Mouse (Mus musculus) granulocyte monocyte progenitor cell, adult 5-6 weeks (primary cell): ENCODE data around the gene Dgat2. TPM values are rescaled to one million over a fixed set of nuclear protein-coding genes. Genes with fewer than 3 reads are reported as not detected.

Experiments
- ATAC-seq: replicated peaks from 2 replicates; pipeline ENCODE4 v1.8.0; 2016; ENCODE audit warnings: mild to moderate bottlenecking, moderate TSS enrichment, inconsistent platforms; ENCODE audit not compliant: poor library complexity, severe bottlenecking
- total RNA-seq, 2 experiments: library from RNA; stranded (forward) in 1 of 2; stranded (reverse) in 1 of 2; fragments of 200-712, 200-1000 nt in 1 of 2; fragments of >200 nt in 1 of 2; fragmentation: Nextera tagmentation in 1 of 2; gene quantifications; 2 replicates each; pipeline ENCODE4 v1.2.3; 2014 to 2017

The Dgat2 gene
- total RNA-seq, 2 experiments from 2014 or later: 7.9 to 13.9 TPM

DNA sequence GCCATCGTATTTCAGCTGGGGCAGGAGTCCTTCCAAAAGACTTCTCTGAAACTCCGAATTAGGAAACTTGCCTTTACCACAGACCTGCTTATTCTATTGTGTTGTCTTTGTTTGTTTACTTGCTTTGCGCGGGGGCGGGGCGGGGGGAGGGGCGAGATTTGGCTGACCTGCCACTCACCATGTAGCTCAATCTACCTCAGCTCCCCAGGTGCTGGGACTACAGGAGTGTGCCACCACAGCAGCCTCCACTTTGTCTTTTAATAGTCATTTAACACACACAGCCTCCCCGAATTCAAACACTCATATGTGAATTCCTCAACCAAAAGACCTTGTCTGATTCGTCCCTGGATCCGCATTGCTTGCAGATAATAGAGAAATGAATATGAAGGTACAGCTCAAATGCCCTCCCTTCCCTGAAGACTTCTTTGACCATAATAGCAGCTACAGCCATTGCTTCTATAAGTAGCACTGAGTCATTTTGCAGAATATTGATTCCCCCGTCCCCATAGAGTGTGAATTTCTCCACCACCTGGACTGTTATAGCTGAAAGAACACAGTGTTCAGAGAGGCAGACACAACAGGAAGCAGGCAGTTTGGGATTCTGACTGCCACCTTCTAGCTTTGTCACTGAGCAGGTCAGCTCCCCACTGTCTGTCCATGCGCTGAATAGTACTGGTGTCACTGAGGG, 40.5 kb downstream of the Dgat2 start:
- no peak for ATAC-seq

DNA sequence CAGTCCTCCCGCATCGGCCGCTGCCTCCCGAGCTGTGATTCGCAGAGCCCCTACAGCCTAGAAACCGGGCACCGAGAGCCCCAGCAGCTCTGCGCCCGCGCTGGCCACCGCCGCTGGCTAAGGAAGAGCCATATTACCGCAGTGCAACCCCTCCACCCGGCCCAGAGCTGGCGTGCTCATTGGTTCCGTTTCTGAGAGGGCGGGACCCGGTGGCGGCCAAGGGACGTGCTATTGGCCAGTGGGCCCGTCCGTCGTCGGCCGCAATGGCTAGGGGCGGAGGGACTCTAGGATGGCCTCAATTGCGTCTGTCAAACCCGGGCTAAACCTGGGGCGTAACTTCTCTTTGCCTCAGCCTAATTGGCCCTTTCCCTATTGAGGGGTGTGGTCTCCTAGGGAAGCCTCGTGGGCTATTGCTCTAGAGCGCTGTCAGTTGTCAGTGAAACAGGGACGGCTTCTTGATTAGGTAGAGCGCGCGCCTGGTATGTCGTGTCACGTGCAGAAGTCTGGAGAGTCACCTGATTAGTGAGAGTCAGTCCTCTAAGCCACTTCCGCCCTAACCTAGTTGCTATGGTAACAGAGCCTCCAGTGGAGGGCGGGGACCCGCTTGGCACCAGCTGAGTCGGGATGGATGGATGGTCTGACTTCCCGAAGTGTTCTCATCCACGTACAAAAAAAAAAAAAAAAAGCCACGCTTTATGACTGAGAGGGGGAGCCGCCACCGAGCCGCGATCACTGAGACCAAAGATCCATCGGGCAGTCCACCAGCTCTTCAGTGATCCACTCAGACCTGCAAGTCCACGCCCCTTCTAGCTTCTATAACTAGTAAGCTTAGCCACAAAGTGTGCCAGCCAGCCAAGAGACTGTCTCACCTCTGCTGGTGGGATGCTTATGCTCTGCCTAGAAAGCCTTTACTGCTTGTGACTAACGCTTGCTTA, 41.3 kb downstream of the Dgat2 start, which contains the start of gene Uvrag:
Gene Uvrag (minus strand): TSS at position 158 of the 935 bp plus-strand sequence.
- ATAC-seq: peak; percentile 80

DNA sequence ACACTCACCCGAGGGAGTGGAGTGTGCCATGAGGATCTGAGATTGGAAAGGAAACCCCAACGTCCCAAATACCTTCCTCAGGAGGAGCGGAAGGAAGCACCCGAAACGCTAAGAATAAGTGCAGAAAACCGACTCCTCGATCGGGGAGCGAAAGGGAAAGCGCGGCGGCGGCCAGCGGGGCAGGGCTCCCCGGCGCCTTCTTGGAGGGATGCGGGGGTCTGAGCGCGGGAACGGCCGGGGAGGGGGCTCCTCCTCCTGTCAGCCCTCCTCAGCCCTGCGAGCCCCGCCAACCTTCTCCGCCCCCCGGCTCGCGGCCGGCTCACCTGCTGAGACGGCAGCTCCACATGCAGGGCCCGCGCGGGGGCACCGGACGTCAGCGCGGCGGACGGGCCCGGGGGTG, 42.0 kb downstream of the Dgat2 start:
- no peak for ATAC-seq

DNA sequence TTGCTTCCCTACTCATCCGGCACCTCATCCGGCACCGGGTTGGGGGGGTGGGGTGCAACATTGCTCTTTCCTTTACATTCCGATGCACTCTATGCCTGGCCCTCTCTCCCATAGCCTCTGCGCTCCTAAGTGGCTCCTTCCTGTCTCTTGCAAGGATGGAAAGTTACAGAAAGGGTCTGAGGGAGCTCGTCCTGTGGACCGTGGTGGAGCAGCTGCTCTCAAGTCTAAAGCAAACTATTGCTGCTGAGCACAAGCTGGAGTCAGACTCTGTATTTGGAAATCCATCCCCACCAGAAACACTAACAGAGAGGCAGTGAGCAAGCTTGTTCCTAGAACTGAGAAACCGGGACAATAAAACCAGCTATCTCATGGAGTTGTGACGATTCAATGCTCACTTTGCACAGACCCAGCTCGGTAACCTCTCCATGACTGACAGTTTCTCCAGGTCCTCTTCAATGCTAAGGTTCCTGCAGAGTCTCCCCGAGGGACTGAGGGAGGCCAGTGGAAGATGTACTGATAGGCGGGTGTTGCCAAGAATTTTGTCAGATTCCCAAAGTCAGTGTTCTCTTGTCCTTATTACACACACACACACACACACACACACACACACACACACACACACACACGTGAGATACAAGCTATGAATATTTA, 42.6 kb downstream of the Dgat2 start:
- ATAC-seq: no peak

DNA sequence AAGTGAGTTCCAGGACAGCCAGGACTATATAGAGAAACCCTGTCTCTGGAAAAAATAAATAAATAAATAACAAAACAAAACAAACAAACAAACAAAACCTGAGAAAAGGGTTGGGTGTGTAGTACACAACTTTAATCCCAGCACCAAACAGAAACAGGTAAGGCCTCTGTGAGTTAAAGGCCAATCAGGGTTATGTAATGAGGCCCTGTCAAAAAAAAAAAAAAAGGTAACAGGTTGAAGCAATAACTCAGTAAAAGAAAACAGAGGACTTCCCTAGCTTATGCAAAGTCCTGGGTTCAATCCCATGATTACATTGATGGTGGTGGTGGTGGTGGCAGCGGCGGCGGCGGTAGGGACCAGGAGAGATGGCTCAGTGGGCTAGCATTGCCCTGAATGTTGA, 45.0 kb downstream of the Dgat2 start:
- no peak for ATAC-seq

DNA sequence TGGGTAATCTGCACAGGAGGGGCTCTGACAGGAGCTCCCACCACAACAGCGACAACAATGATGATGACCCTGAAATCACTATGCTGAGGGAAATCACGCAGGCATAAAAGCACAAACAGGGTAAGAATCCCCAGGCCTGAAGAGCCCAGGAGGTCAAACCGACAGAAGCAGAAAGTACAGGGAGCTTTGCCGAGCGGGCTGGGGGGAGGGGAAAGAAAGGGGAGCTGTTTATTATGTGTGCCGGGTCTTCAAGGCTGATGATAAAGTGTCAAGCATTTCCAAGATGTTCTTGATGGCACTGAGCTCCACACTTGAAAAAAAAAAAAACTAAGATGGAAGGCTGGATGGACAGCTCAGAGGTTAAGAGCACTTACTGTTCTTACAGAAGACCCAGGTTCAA, 45.7 kb downstream of the Dgat2 start:
- no peak for ATAC-seq

DNA sequence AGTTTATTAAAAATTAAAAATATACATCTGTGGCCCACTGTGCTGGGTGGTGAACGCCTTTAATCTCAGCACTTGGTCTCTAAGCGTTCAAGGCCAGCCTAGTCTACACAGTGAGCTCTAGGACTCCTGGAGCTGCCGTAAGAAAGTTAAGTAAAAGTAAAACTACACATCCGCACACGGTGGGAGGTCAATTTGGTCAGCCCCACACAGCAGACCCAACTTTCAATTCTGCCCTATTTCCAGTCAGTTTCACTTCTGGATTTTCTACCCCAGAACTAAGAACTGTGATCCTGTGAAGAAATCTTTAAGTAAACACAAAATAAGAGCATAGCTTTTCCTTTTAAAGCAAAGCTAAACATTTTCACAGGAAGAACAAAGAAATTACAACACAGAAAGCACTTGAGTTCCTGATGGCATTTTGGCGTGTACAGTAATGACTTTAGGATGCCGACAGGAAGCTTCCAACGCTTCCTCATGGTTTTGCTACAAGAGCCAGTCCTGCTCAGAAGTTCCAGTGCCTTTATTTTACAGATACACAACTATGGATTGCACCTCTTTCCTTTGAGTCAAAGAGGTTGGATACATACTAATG, 48.6 kb downstream of the Dgat2 start:
- peak; percentile 81 for ATAC-seq

DNA sequence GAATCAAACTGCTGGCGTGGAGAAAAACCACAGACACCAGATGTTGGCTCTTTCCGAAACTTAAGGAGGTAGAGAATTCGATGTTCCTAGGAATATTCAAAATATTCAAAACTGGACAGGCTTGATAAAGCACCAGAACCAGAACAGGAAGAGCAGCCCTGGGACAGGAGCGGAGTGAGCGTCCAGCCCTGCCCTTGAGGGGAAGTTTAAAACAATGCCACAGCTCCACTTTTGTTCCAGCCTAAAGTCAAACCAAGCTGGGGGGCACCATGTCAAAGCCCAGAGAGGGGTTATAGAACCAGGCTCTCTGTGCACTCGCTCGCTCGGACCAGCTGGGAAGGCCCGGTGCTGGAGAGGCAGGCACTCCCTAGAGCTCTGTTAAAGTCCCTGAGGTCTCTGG, 49.9 kb downstream of the Dgat2 start:
- ATAC-seq: no peak

DNA sequence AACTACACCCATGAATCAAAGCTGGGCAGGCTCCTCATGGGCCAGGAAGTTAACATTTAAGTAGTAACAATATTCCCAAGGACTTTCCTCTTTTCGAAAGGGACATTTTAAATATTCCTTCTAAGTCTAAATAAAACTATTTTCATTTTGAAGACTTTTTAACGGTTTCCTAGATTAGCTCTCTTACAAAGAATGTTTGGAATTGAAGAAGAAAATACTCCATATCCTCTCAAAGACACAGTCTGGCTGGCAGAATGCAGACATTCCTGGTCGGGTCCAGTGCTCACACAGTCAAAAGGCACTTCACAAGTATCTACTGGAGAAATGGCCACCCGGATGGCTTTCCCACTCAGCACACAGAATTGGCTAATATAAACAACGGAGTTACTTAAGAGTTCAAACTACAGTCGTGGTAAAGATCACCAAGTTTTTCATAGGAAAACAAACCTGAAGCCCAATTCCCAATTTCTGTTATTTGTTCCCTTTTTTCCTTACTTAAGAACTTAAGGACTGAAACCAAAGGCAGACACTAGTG, 50.6 kb downstream of the Dgat2 start:
- ATAC-seq: no peak

DNA sequence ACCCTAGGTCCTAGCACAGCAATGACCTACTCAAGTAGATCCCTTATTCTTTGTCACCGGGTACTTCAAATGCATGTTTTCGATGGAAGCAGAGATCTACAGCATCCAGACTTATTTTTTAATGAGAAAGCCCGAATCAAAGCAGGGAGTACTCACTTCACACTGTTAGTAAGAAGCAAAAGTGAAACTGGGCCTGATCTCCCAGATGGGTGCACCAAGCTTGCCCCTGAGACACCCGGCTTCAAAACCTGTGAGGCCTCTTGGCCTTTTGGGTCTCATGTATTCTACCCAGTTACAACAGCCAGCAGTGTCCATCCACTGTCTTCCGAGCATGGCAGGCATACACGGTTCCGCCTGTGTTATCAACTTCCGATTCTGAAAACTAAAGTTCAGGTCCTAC, 53.6 kb downstream of the Dgat2 start:
- ATAC-seq: no peak

DNA sequence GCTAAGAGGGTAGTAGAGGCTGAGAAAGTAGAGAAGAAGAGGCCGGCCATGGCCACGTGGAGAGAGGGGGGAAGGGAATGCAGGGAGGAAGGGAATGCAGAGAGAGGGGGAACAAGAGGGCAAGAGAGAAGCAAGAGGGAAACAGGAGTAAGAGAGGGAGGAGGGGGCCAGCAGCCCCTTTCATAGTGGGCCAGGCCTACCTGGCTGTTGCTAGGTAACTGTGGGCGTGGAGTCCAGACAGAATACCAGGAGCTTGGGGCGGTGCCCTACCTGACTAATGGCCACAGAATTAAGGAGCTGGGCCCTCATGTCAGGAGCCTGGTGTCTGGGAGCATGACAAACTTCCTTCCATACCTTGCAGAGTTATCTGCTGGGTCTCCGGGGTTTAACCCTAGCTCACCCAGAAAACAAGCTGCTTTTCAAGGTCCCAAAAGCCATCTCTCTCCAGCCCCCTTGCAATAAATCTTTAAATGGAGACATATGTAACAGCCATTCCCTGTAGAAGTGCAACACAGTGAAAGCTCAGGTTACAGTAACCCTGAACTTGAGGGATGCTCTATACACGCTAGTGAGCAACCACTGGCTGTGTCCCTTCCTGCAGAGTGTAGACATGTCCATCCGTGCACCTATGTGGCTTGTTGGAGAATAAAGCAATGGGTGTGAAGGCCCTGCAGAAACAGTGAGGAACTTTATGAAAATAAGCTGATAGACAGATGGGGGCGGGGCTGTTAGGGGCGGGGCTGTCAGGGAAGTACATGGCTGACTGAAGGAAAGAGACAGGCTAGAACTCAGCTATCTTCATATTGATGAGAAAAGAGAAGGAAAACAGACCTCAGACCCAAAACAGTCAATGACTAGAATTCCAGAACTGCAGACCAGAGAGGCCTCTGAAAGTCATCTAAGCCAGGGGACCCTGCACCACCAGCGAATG, 54.2 kb downstream of the Dgat2 start:
- no peak for ATAC-seq

DNA sequence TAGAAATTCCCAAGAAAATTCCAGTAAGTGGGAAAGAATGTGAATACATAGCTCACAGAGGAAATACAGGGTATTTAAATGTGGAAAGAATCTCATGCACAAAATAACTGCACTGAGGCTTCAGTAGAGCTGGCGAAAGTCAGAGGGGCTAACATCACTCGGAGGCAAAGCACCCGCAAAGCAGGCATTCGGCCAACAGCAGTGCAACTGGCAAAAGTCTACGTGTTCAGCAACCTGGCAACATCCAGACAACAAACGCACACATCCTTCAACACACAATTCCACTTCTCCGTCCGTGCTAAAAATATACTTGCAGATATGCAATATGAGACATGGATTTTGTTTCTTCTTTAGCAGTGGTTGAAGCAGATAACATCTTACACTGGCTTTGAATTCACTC, 56.5 kb downstream of the Dgat2 start:
- no peak for ATAC-seq

DNA sequence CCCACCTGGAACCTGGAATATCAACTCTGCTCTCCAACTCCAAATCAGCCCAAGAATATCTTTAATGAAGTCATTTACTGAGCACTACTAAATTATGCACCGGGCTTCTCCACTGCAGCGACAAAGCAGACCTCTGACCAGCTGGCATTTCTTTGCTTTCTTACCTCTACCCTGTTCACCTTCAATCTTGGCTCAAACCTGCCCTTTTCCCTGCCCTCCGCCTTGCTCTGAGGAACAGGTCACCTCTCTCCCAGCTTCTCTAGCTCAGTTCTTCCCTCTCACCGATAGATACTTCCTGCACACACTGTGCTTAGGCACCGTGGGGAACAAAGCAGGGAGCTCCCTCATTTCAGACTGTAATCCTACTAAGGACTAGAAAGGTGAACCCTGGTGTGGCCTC, 59.9 kb downstream of the Dgat2 start:
- ATAC-seq: no peak

DNA sequence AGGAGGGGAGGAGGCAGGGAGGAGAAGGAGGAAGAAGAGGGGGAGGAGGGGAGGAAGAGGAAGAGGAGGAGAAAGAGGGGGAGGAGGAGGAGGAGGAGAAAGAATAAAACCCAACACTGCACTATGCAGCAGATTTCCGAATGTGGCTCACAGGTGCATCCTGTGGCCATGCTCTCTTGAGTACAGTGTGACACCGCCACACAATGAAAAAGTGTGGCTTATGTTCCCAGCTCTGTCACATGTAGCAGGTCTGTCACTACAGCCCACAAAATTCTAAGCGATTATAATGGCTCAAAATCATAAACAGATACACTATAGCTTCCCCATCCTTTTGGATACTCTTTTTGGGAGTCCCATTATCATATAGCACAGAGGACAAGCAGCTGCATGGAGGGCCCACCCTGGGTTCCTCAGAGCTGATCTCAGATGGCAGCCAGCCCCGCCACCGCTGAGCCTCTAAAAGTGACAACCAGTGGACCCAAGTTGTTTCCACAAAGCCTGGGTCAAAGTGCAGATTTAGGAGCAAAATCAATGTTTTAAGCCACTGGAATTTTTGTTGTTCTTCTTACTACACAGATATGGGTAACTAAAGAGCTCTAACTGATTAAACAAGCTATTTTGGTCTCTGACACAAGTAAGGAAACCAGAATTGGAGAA, 61.5 kb downstream of the Dgat2 start:
- ATAC-seq: peak; percentile 53; the same call in 1 of the 2 replicates

DNA sequence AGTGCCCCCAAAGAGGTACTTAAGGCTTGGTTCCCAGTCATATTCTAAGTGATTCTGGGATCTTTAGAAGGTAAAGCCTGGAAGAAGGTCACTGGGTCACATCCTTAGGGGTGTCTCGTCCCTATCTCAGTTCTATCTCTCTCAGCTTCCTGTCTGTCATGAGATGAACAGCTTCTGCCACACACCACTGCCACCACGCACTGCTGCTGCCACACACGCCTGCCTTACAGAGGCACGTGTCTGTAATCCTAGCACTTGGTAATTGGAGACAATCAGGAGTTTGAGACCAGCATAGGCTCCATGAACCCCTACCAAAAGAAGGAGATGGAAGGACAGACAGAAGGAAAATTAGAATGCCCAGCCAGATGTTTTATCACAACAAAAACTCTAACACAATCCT, 62.4 kb downstream of the Dgat2 start:
- no peak for ATAC-seq

DNA sequence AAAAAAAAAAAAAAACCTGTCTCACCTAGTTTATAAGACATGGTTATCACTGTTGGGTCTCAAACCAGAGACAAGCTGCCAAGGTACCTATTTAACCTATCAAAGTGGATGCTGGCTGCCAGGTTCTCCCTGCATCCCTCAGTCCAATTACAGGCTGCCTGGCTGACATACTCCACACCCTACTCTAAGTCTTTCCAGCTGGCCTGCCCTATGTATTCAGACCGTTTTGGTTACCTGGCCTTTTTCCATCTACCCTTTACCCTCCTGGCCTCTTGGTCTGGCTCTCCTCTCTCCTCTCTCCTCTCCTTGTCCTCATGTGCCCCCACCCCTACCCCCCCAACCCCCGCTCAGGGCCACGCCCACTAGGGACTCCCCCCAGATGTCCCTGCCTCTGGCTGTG, 65.7 kb downstream of the Dgat2 start:
- no peak for ATAC-seq

DNA sequence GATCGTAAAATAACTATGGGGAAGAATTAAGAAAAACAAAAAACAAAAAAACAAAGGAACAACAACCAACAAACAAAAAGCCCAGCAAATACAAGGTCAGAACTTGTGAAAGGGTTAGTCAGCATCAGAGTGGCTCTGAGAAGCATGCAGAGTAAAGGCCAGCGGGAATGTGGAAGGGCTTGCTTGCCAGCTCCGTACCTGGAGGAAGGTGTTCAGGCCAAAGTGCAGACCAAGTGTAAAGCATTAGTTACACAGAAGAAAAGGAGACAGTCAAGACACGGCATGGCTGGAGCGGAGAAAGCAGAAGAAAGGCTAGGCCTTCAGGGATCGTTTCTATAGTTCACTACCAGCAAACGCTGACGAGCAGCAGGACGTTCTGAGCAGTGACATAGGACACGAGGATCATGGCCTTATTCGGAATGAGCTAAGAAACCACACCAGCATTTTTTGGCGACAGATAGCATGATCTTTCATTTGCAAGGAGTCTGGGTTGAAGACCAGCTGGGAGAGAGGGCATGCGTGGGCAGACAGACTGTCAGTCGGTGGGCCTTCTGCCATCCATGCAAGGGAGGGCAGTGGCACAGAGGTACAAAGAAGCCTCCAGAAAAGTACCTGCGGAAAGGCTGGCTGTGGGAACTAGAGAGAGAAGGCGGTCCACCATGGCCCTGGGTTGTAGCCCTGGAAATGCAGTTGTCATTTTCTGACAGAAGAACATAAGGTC, 68.4 kb downstream of the Dgat2 start:
- ATAC-seq: no peak

DNA sequence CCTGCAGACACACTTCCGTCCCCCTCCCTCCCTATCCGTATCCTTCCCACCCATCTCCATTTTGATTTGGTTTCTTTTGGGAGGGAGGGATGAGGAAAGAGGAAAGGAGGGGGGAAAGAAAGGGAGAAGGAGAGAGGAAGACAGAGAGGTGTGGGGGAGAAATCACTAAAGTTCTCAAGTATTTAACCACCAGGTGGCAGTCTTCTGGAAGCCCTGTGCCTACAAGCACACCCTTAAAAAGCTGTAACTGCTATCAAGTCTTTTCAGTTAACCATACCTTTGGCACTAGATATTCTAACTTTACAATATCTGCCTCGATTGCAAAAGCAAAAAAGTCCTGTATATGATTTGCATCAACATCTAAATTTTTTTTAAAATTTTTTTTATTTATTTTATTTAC, 75.0 kb downstream of the Dgat2 start:
- ATAC-seq: peak; percentile 27
